Mouse (Mus musculus) embryonic fibroblast, embryonic 13.5 days (primary cell): ENCODE measurements around the gene Eif3f.

ENCODE experiments used
- CTCF ChIP-seq: IDR thresholded peaks from 2 replicates; pipeline ENCODE4 v1.5.1; 2011; ENCODE audit warnings: mild to moderate bottlenecking, control low read depth, low read length, moderate library complexity, borderline replicate concordance; ENCODE audit not compliant: insufficient read depth
- POLR2A ChIP-seq: IDR thresholded peaks from 2 replicates; pipeline ENCODE4 v1.6.1; 2011; ENCODE audit warnings: low read depth, mild to moderate bottlenecking, control low read depth, low read length, moderate library complexity

- TF ChIP-seq CTCF: no peak
- TF ChIP-seq POLR2A: no peak
Measured at GRCm38 (mm10) chr7:108957734-108958133, 23.5 kb downstream of the Eif3f start.
